Mouse (Mus musculus): ENCODE measurements around the gene Traf3ip3. TPM values are rescaled to one million over a fixed set of nuclear protein-coding genes. Genes with fewer than 3 reads are reported as not detected.

Gene Traf3ip3
- total RNA-seq, 4 experiments from 2014 or later, result 1.4 to 6.0 (median 2.1) TPM

- no peak for DNase-seq (ENCODE audit: low spot score in 2 of 2)
These were observed 6.0 kb upstream of the Traf3ip3 start, which contains the start of gene Lamb3 for GRCm38 (mm10) chr1:193207503-193207902. Gene Lamb3 (plus strand): TSS chr1:193207699.

GRCm38 (mm10) chr1:193205431-193205830, 3.9 kb upstream of the Traf3ip3 start:
- DNase-seq (ENCODE audit: low spot score in 2 of 2), result no peak

DNA sequence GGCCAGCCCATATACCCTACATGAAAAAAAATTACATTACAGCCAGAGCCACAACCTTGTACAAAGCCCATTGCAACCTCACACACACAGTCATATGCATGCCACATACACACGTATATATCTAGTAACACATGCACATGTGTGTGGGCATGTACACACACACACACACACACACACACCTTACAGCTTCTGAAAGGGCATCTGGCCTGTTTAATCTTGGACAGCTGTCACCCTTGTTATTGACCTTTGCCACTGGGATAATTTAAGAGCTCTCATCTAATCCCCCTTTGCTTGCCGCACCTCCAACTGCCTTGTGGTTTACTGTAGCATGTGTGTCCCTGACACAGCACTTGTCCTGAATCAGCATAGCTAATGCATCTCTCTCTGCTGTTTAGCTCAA, 2.3 kb upstream of the Traf3ip3 start:
- no peak for DNase-seq (ENCODE audit: low spot score in 2 of 2)

- DNase-seq (ENCODE audit: low spot score in 2 of 2), result no peak
These were observed 692 bp downstream of the Traf3ip3 start for GRCm38 (mm10) chr1:193200640-193201382.

DNA sequence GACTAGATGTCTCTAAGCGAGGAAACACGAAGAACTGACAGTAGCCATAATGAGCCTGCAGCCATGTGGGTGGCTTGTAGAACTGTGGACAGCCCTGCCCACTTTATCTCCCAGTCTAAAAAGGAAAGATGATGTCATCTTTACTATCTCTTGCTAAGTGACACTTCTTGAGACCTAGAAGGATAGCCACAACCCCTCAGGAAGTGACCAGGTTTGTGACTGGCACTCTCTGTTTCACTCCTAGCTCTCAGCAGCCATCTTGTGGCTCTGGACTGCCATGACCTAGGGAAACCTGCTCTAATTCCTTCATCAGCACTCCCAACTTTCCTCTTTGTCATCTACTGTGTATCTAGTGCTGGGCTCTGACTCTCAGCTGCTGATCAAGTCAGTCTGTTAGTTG, 3.2 kb downstream of the Traf3ip3 start:
- no peak for DNase-seq (ENCODE audit: low spot score in 2 of 2)

DNA sequence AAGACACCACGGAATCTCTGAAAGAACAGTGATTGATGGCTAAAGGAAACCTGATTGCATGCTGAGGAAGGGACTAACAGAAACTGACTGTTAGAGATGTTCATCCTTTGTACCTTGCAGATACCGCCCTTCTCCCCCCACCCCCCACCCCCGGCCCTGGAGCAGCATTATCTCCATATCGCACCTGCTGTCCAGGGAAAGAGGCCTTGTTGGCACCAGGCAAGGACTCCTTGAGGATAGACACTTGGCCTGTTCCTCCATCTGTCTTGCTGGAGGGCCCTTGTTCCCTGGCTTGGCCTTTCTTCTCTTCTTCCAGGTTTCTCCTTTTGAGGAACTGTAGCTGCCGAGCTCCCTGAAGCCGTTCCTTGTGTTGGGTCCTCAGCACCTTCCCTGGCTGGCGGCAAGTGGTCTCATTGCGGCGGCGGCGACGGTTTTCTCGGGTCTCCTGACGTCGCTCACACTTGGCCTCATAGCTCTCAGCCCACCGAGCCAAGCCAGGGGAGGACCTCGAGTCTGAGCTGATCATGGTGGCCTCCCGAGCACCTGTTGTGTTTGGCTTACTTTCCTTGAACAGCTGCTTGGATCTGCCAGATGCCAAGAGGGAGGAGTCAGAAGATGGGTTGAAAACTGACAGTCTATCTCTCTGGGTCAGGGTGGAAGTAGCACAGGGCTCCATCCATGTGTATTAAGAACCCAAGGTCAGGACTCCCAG, 3.9 kb downstream of the Traf3ip3 start:
- no peak for DNase-seq (ENCODE audit: low spot score in 2 of 2)

- DNase-seq (ENCODE audit: low spot score in 2 of 2), result no peak
These were observed 6.2 kb downstream of the Traf3ip3 start for GRCm38 (mm10) chr1:193195169-193195810.

DNA sequence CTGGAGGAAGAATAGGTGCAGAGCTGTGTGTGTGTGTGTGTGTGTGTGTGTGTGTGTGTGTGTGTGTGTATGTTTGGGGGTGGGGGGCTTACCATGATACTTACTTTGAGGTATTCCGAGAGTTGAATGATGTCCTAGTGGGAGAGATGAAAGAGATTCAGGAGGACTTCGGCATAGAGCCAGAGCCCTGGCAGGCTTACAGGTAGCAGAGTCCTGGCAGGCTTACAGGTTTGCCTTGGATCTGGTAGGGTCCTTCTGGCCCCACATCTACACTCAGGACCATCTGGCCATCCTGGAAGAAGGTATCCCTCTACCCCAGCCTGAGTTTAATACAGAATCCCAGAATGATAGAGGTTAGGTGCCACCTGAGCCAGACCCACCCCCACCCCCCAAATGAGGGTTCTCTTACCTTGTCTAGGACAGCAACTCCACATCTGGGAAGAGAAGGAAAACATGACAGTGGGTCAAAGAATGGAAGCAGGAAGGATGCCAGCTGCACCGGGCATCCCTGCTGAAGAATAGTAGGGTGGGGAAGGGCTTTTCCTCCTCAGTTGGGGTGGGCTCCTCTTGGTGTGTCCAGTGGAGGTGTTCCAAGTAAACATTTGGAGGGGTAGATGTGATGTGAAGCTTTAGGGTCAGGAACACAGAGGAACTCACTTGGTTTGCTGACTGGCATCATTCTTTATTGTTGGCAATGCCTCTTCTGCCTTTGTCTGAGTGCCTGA, 6.9 kb downstream of the Traf3ip3 start:
- DNase-seq (ENCODE audit: low spot score in 2 of 2), result no peak

- no peak for DNase-seq (ENCODE audit: low spot score in 2 of 2)
These were observed 9.7 kb downstream of the Traf3ip3 start for GRCm38 (mm10) chr1:193191675-193192283.

GRCm38 (mm10) chr1:193189771-193190170, 11.7 kb downstream of the Traf3ip3 start:
- no peak for DNase-seq (ENCODE audit: low spot score in 2 of 2)

DNA sequence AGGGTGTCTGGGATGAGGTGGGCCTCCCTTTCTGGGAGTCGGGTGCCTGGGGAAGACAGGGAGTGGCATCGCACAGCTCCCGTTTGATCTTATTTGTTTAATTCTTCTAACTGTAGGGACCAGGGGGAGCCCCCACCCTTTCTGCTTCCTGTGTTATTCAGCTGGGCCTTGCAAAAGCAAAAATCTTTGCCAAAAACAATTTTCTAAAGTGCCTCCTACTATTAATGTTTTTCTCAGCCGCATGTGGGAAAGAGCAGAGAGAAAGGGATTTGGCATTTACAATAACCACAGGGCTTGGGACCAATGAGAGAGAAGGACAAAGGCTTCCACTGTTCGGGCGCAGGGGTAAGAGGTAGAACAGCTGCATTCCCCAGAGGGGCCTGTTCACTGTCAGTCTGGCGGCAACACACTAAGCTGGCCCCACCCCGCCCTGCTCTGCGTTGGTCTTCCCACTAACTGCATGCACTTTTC, 12.3 kb downstream of the Traf3ip3 start:
- peak in 1 of 2 experiments; percentile 34 for DNase-seq (ENCODE audit: low spot score in 2 of 2)

- DNase-seq (ENCODE audit: low spot score in 2 of 2), result no peak
These were observed 13.2 kb downstream of the Traf3ip3 start for GRCm38 (mm10) chr1:193188257-193188656.

GRCm38 (mm10) chr1:193181104-193181503, 20.4 kb downstream of the Traf3ip3 start:
- DNase-seq (ENCODE audit: low spot score in 2 of 2), result no peak

- DNase-seq (ENCODE audit: low spot score in 2 of 2), result no peak
These were observed 27.3 kb downstream of the Traf3ip3 start for GRCm38 (mm10) chr1:193174143-193174733.

DNA sequence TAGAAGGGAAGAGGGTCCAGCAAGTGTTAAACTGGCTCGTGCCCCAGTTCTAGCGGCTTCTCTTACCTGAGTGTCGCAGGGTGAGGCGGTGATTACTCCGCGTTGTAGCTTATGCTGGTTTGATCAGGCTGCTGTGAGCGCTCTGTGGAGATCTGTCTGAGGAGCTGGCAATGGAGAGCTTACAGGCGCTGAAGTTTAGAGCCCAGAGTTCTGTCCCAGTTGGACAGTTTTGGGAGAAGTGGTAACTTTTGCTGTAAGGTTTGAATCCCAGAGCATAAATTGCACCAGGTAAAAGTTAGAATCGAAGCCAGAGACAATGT, 27.7 kb downstream of the Traf3ip3 start:
- DNase-seq (ENCODE audit: low spot score in 2 of 2), result no peak

DNA sequence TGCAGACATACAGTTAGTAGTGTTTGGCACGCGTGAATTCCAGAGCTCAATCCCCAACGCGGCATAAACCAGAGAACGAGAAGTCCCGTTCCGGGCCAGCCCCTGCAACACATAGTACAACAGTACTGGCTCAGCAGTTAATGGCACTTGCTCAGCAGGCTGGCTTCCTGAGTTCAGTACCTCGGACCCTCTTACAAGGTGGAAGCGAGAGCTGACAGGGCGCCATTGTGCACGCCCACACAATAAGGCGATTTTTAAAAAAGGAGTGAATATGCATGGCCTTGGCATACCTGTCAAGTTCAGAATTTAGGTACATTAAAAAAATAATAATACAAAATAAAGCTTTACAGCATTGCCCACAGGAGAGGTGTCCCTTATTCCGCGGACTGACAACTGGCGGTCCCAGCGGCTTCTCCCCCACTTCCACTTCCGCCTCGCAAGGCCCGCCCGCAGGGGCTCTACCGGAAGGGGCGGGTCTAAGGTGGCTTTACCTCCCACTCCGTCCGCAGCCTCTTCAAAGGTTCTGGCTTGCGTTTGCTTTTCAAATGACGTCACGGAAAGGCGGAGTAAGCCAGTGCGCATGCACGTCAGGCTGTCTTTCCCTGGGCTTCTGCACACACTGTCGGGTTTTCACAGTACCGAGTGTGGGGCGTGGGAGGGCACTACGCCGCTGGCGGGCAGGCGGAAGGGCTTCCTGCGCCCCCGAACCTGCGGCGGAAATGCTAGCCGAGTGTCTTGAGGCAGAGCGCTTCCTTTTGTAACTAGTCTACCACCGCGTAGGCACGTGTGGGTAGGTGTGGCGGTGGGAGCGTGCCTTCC, 28.3 kb downstream of the Traf3ip3 start:
- peak; percentile 84 to 96 for DNase-seq (ENCODE audit: low spot score in 2 of 2)

DNA sequence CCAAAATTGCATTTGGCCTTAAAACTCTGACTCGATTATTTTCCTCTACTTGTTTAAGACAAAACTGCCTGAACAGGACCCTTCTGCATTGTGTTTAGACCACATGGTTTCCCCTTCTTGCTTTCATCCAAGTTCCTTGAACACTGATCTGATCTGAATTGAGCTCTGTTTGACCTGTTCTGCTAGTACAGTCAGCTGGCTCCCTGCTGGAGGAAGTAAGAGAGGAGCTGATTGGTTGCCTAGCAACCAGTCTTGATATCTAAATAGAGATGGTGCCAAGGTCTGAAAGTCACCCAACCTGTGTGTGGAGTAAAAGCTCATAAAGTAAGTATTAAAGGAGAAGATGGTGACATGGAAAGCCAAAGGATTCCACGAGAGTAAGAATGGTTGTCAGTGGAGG, 31.6 kb downstream of the Traf3ip3 start:
- no peak for DNase-seq (ENCODE audit: low spot score in 2 of 2)

- DNase-seq (ENCODE audit: low spot score in 2 of 2), result no peak
These were observed 32.3 kb downstream of the Traf3ip3 start for GRCm38 (mm10) chr1:193169228-193169627.

GRCm38 (mm10) chr1:193167746-193168145, 33.8 kb downstream of the Traf3ip3 start, which contains the start of gene A130010J15Rik:
Gene A130010J15Rik (plus strand): TSS chr1:193168046.
- no peak for DNase-seq (ENCODE audit: low spot score in 2 of 2)
